Mouse (Mus musculus) small intestine, adult 2 months (tissue): ENCODE data around the gene Prkaa1. TPM values are rescaled to one million over a fixed set of nuclear protein-coding genes. Genes with fewer than 3 reads are reported as not detected.

Experiments used
- H3K27ac ChIP-seq: fragments of 200-500 bp; 2 replicates; pipeline ENCODE4 v1.5.1; 2012; ENCODE audit warnings: low read depth, low read length, control low read depth, inconsistent platforms; ENCODE audit not compliant: insufficient read depth
- H3K27me3 ChIP-seq: fragments of 200-500 bp; 2 replicates; pipeline ENCODE4 v1.6.1; 2012; ENCODE audit warnings: mild to moderate bottlenecking, moderate library complexity, low read length, inconsistent platforms; ENCODE audit not compliant: control insufficient read depth, insufficient read depth
- H3K36me3 ChIP-seq: fragments of 200-500 bp; 2 replicates; pipeline ENCODE4 v1.6.1; 2012; ENCODE audit warnings: mild to moderate bottlenecking, low read length, control low read depth, inconsistent platforms; ENCODE audit not compliant: control insufficient read depth, insufficient read depth
- H3K4me1 ChIP-seq: fragments of 200-500 bp; 2 replicates; pipeline ENCODE4 v1.6.1; 2012; ENCODE audit warnings: low read length, inconsistent platforms, mixed read lengths; ENCODE audit not compliant: control insufficient read depth, insufficient read depth, insufficient read length
- H3K4me3 ChIP-seq: fragments of 200-500 bp; 2 replicates; pipeline ENCODE4 v1.5.1; 2012; ENCODE audit warnings: low read depth, mild to moderate bottlenecking, control low read depth, inconsistent platforms, low read length, moderate library complexity
- CTCF ChIP-seq: fragments of 200-500 bp; IDR thresholded peaks from 2 replicates; pipeline ENCODE4 v1.5.1; 2012; ENCODE audit warnings: low read depth, mild to moderate bottlenecking, control low read depth, inconsistent platforms, low read length, moderate library complexity, mixed read lengths; ENCODE audit not compliant: insufficient replicate concordance, insufficient read length; ENCODE audit errors: extremely low read depth
- POLR2A ChIP-seq: fragments of 200-500 bp; IDR thresholded peaks from 2 replicates; pipeline ENCODE4 v1.6.1; 2012; ENCODE audit warnings: low read depth, mild to moderate bottlenecking, control low read depth, inconsistent platforms, low read length, moderate library complexity
- WGBS: fragments of 180-500 bp; shearing (Covaris S2); methylation state at CpG from one replicate; pipeline ENCODE4 v1.1.7; 2018; 5-methylcytosine and 5-hydroxymethylcytosine counted together
- polyA plus RNA-seq: library from polyadenylated mRNA; depleted of rRNA; stranded (reverse); fragments of >200 nt; gene quantifications from 2 replicates; pipeline ENCODE4 v1.2.3, GENCODE M21; 2012

Prkaa1 gene
- polyA plus RNA-seq, 1 experiment = 1.1 TPM

DNA sequence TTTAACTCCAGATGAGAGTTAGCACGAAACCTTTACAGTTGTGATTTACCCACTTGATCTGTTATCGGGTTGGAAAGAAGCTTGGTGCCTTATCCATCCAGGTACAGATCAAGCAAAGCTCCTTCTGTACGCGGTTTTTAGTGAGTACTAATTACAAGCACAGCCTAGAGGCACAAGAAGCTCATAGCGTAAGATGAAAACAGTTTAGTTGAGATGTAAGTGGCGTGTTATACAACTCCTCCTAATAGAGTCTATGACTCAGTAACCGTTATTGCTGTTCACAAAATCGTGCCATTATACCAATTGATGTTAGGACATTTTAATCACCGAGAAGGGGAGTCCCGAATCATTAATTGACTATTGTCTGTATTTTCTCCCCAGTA, 42.6 kb downstream of the Prkaa1 start:
- Histone ChIP-seq H3K4me1 (no peaks in the 10 kb centered on the region; the same call in 1 of the 2 replicates), H3K36me3 (peaks cover 5% of the 10 kb centered on the region), H3K27ac (peak overlapping the region; percentile 91), H3K4me3 (peak overlapping the region; percentile 95), H3K27me3 (no peaks in the 10 kb centered on the region)
- WGBS = 11% methylated on average over 10 of the region's 10 CpGs
- no peak for TF ChIP-seq POLR2A
- TF ChIP-seq CTCF = no peak

DNA sequence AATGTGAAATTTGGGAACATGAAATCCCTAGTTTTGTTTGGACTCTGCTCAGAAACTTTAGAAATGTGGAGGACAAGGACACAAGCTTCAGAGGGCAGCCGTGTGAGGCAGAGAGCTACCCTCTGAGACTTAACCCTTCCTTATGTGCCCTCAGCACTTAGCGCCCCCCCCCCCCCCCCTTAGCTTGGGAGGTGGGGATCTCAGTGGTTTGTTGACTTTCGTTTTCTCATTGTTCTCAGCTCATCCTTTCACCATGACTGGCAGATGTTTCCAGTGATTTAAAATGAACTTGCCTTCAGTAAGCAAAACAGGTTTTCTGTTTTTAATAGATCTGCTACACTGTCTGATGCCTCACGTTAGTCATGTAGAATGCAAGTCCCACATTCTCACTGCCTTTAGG, 43.5 kb downstream of the Prkaa1 start:
- TF ChIP-seq CTCF (no peak), POLR2A (no peak)

DNA sequence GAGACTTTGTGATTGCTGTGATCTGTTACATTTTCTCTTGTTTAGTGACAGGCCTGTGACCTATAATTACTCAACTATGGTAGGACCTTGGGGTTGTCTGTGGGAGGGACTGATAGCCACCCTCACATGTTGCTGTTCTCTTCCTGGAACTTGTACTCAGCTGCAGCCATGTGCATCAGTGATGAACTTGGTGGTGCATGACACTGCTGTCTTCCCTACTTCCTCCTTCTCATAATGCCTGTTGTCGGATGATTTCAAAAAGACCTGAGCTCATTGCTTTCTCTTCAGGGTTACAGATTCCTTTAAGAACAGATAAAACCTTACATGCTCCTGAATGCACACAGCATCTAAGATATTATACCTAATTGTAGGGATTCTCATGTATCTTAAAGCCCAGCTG, 44.4 kb downstream of the Prkaa1 start:
- no peak overlapping the region for H3K27ac ChIP-seq
- no peaks in the 10 kb centered on the region for H3K27me3 ChIP-seq
- 89% methylated on average over 1 of the region's 1 CpGs for WGBS
- H3K36me3 ChIP-seq = peaks cover 8% of the 10 kb centered on the region
- H3K4me1 ChIP-seq = no peaks in the 10 kb centered on the region; the same call in 1 of the 2 replicates
- TF ChIP-seq CTCF (no peak), POLR2A (no peak)
- no peak overlapping the region for H3K4me3 ChIP-seq

More for the DNA sequence above, 43.5 kb downstream of the Prkaa1 start:
- 49% methylated on average over 4 of the region's 4 CpGs for WGBS
- Histone ChIP-seq H3K4me3 (no peak overlapping the region), H3K27me3 (no peaks in the 10 kb centered on the region), H3K27ac (no peak overlapping the region), H3K36me3 (peaks cover 8% of the 10 kb centered on the region), H3K4me1 (no peaks in the 10 kb centered on the region; the same call in 1 of the 2 replicates)

DNA sequence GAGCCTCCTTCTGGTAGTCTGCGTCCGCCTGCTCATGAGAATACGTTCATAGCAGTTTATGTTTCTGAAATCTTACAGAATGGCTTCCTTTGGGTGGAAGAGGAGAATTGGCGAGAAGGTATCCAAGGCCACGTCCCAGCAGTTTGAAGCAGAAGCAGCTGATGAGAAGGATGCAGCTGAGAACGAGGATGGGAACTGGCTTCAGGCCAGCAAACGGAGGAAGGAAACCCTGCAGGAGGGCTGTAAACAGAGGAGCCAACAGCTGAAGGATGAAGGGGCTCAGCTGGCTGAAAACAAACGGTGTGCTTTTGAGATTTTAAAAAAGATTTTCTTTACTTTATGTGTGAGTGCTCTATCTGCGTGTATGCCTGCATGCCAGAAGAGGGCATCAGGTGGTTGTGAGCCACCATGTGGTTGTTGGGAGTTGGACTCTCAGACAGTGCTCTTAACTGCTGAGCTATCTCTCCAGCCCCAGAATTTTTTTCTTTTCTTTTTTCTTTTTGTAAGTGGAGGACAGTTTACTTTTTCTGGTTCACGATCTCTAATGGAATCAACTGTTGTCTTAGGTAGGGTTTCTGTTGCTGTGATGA, 45.9 kb downstream of the Prkaa1 start:
- TF ChIP-seq CTCF = no peak
- TF ChIP-seq POLR2A = no peak
- WGBS = 64% methylated on average over 10 of the region's 10 CpGs
- Histone ChIP-seq H3K4me1 (peaks cover under 1% of the 10 kb centered on the region; the same call in 1 of the 2 replicates), H3K27ac (no peak overlapping the region), H3K4me3 (no peak overlapping the region), H3K27me3 (no peaks in the 10 kb centered on the region), H3K36me3 (peaks cover 8% of the 10 kb centered on the region)

DNA sequence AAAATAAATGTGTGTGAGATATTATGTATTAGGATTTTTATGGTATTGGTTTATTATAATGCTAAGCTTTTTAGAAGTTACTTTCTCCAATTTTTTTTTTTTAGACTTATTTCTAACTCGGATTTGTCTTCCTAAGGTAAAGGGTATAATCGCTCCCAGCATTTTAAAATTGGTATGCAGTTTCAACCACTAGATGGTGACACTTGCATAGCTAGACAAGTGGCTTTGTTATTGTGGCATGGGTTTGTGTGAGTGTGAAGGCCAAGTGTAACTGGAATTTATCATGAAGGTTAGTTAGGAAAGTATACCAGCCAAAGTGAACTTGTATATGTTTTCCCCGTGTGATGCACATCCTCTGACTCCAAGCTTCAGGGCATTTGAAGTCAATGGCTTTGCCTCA, 50.2 kb downstream of the Prkaa1 start:
- Histone ChIP-seq H3K36me3 (peaks cover 8% of the 10 kb centered on the region), H3K4me3 (no peak overlapping the region), H3K27me3 (no peaks in the 10 kb centered on the region), H3K27ac (no peak overlapping the region), H3K4me1 (peaks cover 11% of the 10 kb centered on the region; the same call in 1 of the 2 replicates)
- TF ChIP-seq POLR2A = no peak
- no peak for TF ChIP-seq CTCF
- WGBS = 53% methylated on average over 3 of the region's 3 CpGs

DNA sequence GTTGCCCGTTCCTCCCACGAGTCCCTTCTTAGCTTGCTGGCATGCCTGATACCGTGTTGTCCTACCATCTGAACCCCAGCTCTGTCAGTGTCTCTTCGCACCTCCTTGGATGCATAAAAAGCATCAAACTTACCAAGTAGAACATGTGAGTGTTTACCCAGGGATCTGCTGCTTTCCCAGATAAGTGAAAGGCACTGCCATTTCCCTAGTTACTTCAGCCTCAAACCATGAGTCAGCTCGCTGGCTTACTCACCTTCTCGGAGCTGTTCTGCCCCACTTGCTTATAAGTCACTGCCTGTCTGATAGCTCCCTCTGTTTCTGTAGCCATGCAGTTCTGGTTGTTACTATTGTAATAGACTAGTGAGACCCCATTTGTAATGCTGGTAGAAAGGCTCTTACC, 50.8 kb downstream of the Prkaa1 start:
- TF ChIP-seq CTCF (no peak), POLR2A (no peak)
- Histone ChIP-seq H3K27ac (peak overlapping the region; percentile 26; the same call in 1 of the 2 replicates), H3K36me3 (peaks cover 9% of the 10 kb centered on the region), H3K27me3 (no peaks in the 10 kb centered on the region), H3K4me1 (peaks cover 11% of the 10 kb centered on the region; the same call in 1 of the 2 replicates), H3K4me3 (no peak overlapping the region)
- 80% methylated on average over 6 of the region's 6 CpGs for WGBS

DNA sequence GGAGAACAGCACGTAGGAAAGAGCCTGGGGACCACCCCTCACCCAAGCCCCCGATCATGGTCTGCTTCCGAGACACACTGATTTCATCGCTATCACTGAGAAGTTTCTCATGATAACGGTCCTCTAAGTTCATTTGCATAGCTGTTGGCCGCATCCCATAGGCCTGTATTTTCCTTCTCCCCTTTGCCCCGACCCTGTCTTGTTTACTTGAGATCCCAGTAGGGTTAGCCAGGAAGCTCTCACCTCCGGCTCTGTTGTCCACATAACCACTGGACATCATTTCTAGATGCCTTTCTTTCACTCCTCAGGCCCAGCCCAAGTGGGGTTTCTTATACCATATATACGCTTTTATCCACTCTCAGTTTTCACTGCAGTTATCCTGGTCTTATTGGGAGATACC, 51.3 kb downstream of the Prkaa1 start:
- Histone ChIP-seq H3K27ac (peak overlapping the region; percentile 26; the same call in 1 of the 2 replicates), H3K4me3 (no peak overlapping the region)
- 77% methylated on average over 9 of the region's 9 CpGs for WGBS

More for the DNA sequence above, 51.3 kb downstream of the Prkaa1 start:
- no peak for TF ChIP-seq CTCF
- no peak for TF ChIP-seq POLR2A
- Histone ChIP-seq H3K4me1 (peaks cover 11% of the 10 kb centered on the region; the same call in 1 of the 2 replicates), H3K36me3 (peaks cover 8% of the 10 kb centered on the region), H3K27me3 (no peaks in the 10 kb centered on the region)
